12 mouse cellular contexts compared by ENCODE assay signal in the genomic region with DNA sequence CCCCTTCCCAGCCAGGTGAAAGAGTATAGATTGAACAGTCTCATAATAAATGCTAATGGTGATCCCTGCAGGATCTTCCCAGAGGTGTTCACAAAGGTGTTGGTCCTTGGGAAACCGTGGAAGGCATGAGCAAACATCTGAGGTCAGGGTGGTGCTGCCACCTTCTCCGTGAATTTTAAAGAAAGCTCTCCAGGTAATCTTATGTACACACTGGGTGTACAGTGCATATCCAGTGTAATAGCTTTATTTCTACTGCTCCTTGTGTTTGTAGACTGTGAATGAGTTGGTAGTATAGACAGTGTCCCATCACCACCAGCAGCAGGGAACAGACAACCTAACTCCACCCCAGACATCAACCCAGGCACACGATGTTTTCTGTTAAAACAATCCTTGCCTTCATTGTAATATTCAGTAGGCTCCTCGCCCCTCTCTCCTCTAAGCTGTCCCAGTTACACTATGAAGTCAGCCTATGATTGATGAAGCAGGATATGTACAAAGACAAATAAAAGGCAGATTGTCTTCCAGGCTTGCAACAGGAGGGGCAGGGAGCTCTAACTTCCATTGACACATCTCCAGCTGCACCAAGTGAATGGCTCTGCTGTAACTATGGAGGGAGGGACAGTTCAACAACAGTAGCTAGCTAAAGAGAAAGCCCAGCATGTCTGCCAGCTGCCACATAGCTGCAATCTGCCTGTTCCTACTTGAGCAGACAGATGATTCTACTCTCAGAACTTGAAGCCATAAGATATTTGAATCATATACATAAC. TPM values are rescaled to one million over a fixed set of nuclear protein-coding genes. Genes with fewer than 3 reads are reported as not detected.
DNase-seq lines count a peak whose midpoint lies in the region; ATAC-seq and TF ChIP-seq lines count a peak whose summit lies in the region.
"Had no signal": no experiment of that assay in that cellular context is flagged by ENCODE, and none has a peak within 500 bp of the region (broad histone marks: within the 10 kb centered on the region; RNA-seq: fewer than 3 reads in every experiment).

No protein-coding gene starts in this region.

- no peak overlapping the region for H3K4me2 ChIP-seq in forebrain, postnatal 0 days (ENCODE audit: low read depth)
- H3K4me2 ChIP-seq in hindbrain, embryonic 12.5 days (replicated peaks): no peak overlapping the region

- no peak overlapping the region for H3K4me3 ChIP-seq in forebrain, postnatal 0 days (ENCODE audit: low read depth, low read length)
- H3K4me3 ChIP-seq in forebrain, embryonic 10.5 days: no peak overlapping the region
- no peak overlapping the region for H3K4me3 ChIP-seq in hindbrain, embryonic 12.5 days

- H3K27ac ChIP-seq in forebrain, postnatal 0 days (ENCODE audit: low read depth, low read length): no peak overlapping the region
- H3K27ac ChIP-seq in forebrain, embryonic 10.5 days: no peak overlapping the region
- no peak overlapping the region for H3K27ac ChIP-seq in hindbrain, embryonic 12.5 days
- H3K27ac ChIP-seq: liver, embryonic 14.5 days had no signal

- peak; percentile 29 for DNase-seq in forebrain, postnatal 0 days
- DNase-seq in forebrain, embryonic 10.5 days (ENCODE audit: extremely low spot score, low spot score): no peak
- peak; percentile 18 for DNase-seq in lung, postnatal 10 days
- no peak for DNase-seq in lung, postnatal 36 days
- DNase-seq in layer of hippocampus, adult 8-10 months (ENCODE audit: low spot score in 2 of 2): peak; percentile 30 to 38
- DNase-seq in spleen, postnatal 36 days (ENCODE audit: low spot score in 2 of 2): no peak
- no peak for DNase-seq in urinary bladder, postnatal 10 days (ENCODE audit: low spot score)
- DNase-seq: adrenal gland, postnatal 10 days; kidney, adult 11 months had no signal

- no peak for TF ChIP-seq CTCF in forebrain, postnatal 0 days (IDR thresholded peaks at IDR 0.05; ENCODE audit: low read depth)

- ATAC-seq in forebrain, postnatal 0 days: peak; percentile 90
- ATAC-seq in hindbrain, embryonic 12.5 days (ENCODE audit: low FRiP score): peak; percentile 52
- ATAC-seq: Patski had no signal

- no peaks in the 10 kb centered on the region for H3K27me3 ChIP-seq in forebrain, postnatal 0 days (ENCODE audit: insufficient read depth, low read length)
- H3K27me3 ChIP-seq in forebrain, embryonic 10.5 days (ENCODE audit: poor library complexity, severe bottlenecking): no peaks in the 10 kb centered on the region
- no peaks in the 10 kb centered on the region for H3K27me3 ChIP-seq in hindbrain, embryonic 12.5 days
- H3K27me3 ChIP-seq: Patski had no signal

- H3K9me3 ChIP-seq in forebrain, postnatal 0 days (ENCODE audit: low read length): no peaks in the 10 kb centered on the region
- H3K9me3 ChIP-seq in forebrain, embryonic 10.5 days: peaks cover under 1% of the 10 kb centered on the region; the same call in 1 of the 2 replicates
- 0 out of 2 replicates have a peak, but pooled peaks cover under 1% of the 10 kb centered on the region for H3K9me3 ChIP-seq in hindbrain, embryonic 12.5 days (replicated peaks)

- 77% methylated on average over 4 of the region's 4 CpGs for WGBS in forebrain, postnatal 0 days
- WGBS in forebrain, embryonic 10.5 days: 82% methylated on average over 4 of the region's 4 CpGs
- WGBS in hindbrain, embryonic 12.5 days: 54% methylated on average over 4 of the region's 4 CpGs

- H3K4me1 ChIP-seq in forebrain, postnatal 0 days (ENCODE audit: insufficient read depth): no peaks in the 10 kb centered on the region
- H3K4me1 ChIP-seq in forebrain, embryonic 10.5 days: no peaks in the 10 kb centered on the region
- H3K4me1 ChIP-seq in hindbrain, embryonic 12.5 days: no peaks in the 10 kb centered on the region; the same call in 1 of the 2 replicates

- H3K9ac ChIP-seq in forebrain, postnatal 0 days: no peak overlapping the region
- H3K9ac ChIP-seq in hindbrain, embryonic 12.5 days: no peak overlapping the region
- H3K9ac ChIP-seq: liver, embryonic 14.5 days had no signal

- no peaks in the 10 kb centered on the region for H3K36me3 ChIP-seq in forebrain, postnatal 0 days (ENCODE audit: insufficient read depth)
- H3K36me3 ChIP-seq in forebrain, embryonic 10.5 days (replicated peaks): no peaks in the 10 kb centered on the region
- H3K36me3 ChIP-seq in hindbrain, embryonic 12.5 days: no peaks in the 10 kb centered on the region

RNA-seq across cellular contexts. Expression of gene Ankrd1, which starts 30.5 kb away (rescaled TPM):
- total RNA-seq in forebrain, postnatal 0 days (2014; rRNA removed): 0.08 and 0.29 TPM in 2 replicates
- polyA plus RNA-seq in forebrain, postnatal 0 days (2015; fragmentation: Nextera tagmentation; extraction: Ambion mirVana): 0.08 TPM in 1 of 2 replicates, not detected in the other
- not detected in 2 replicates for polyA plus RNA-seq in forebrain, embryonic 10.5 days (2016; fragmentation: Nextera tagmentation; extraction: Ambion mirVana)
- polyA plus RNA-seq in hindbrain, embryonic 12.5 days (2016; fragmentation: Nextera tagmentation; extraction: Ambion mirVana): 0.26 and 0.50 TPM in 2 replicates
- total RNA-seq in layer of hippocampus, adult 8-10 months (2022): not detected

Comparison
In these comparisons a context has a peak if more than half of its experiments do, and no peak if none do; other contexts are left out.
1. DNase-seq: peak in forebrain, postnatal 0 days (single experiment), lung, postnatal 10 days (single experiment) and layer of hippocampus, adult 8-10 months (2 of 2); none in forebrain, embryonic 10.5 days (single experiment), lung, postnatal 36 days (single experiment), spleen, postnatal 36 days (0 of 2) and urinary bladder, postnatal 10 days (single experiment).